Mouse (Mus musculus) thymus, adult 2 months (tissue): ENCODE measurements around the gene Disc1. TPM values are rescaled to one million over a fixed set of nuclear protein-coding genes. Genes with fewer than 3 reads are reported as not detected.

Experiments
- DNase-seq: peaks from one replicate; pipeline ENCODE4 v3.0.0; 2021
- H3K27ac ChIP-seq: fragments of 200-500 bp; 2 replicates; pipeline ENCODE4 v1.5.1; 2012; ENCODE audit warnings: low read length, control low read depth; ENCODE audit not compliant: control insufficient read depth, insufficient read depth
- H3K27me3 ChIP-seq: fragments of 200-500 bp; 2 replicates; pipeline ENCODE4 v1.6.1; 2012; ENCODE audit warnings: mild to moderate bottlenecking, low read length, moderate library complexity, mixed read lengths; ENCODE audit not compliant: control insufficient read depth, insufficient read depth
- H3K36me3 ChIP-seq: fragments of 200-500 bp; 2 replicates; pipeline ENCODE4 v1.6.1; 2012; ENCODE audit warnings: mild to moderate bottlenecking, low read length, moderate library complexity; ENCODE audit not compliant: control insufficient read depth, insufficient read depth
- H3K4me1 ChIP-seq: fragments of 200-500 bp; replicated peaks from 2 replicates; pipeline ENCODE4 v1.6.1; 2012; ENCODE audit warnings: low read length; ENCODE audit not compliant: control insufficient read depth, insufficient read depth
- H3K4me3 ChIP-seq: fragments of 200-500 bp; 2 replicates; pipeline ENCODE4 v1.5.1; 2012; ENCODE audit warnings: mild to moderate bottlenecking, low read length, control low read depth, moderate library complexity; ENCODE audit not compliant: control insufficient read depth, insufficient read depth
- CTCF ChIP-seq: fragments of 200-500 bp; IDR thresholded peaks from 2 replicates; pipeline ENCODE4 v1.5.1; 2012; ENCODE audit warnings: mild to moderate bottlenecking, control low read depth, low read length, moderate library complexity, borderline replicate concordance; ENCODE audit not compliant: control insufficient read depth, poor library complexity, insufficient read depth; ENCODE audit errors: extremely low read depth
- POLR2A ChIP-seq: fragments of 200-500 bp; IDR thresholded peaks from 2 replicates; pipeline ENCODE4 v1.6.1; 2012; ENCODE audit warnings: mild to moderate bottlenecking, low read length, control low read depth, moderate library complexity; ENCODE audit not compliant: control insufficient read depth, poor library complexity, insufficient read depth; ENCODE audit errors: extremely low read depth
- WGBS: fragments of 180-500 bp; shearing (Covaris S2); methylation state at CpG from one replicate; pipeline ENCODE4 v1.1.7; 2018; 5-methylcytosine and 5-hydroxymethylcytosine counted together
- polyA plus RNA-seq: library from polyadenylated mRNA; depleted of rRNA; stranded (reverse); fragments of >200 nt; gene quantifications from 2 replicates; pipeline ENCODE4 v1.2.3, GENCODE M21; 2012

Disc1 gene
- polyA plus RNA-seq, 1 experiment: 0.74 TPM

DNA sequence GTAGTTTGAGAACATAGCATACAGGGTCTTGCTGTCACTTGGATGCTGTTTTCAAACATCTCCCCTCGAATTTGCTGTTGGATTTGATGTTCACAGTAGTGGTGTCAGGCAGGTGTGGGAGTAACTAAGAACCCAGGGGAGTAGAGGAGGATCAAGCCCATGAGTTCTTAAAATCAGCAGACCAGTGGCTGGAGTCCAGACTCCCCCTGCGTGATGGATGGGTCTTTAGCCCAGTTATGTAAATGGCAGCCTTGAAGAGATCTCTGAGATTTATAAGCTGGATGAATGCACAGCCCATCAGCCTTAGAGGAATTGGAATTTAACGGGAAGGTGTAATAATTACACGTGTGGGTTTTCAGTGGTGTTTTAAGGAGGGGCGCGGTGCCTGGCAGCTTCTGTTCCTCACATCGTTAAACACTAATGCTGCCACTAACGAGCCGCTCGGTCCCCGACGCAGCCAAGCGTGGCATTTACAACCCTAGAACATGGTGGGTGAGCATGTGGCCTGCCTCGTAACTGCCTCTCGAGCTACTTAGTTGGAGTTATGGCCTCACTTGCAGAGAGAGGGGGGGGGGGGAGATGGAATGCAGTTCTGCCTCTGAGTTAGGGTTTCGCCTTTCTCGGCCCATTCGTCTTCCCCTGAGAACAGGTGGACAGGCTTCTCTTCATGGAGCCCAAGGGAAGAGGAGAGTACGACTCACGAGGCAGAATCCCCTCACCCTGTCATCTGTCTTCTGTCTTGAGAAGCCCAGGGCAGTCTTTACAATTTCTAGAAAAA lies 103.1 kb downstream of the Disc1 start:
- DNase-seq: no peak
- no peaks in the 10 kb centered on the region for H3K27me3 ChIP-seq
- TF ChIP-seq CTCF (no peak), POLR2A (no peak)
- 92% methylated on average over 20 of the region's 20 CpGs for WGBS
- no peak overlapping the region for H3K27ac ChIP-seq
- no peaks in the 10 kb centered on the region for H3K4me1 ChIP-seq
- no peak overlapping the region for H3K4me3 ChIP-seq
- no peaks in the 10 kb centered on the region for H3K36me3 ChIP-seq

DNA sequence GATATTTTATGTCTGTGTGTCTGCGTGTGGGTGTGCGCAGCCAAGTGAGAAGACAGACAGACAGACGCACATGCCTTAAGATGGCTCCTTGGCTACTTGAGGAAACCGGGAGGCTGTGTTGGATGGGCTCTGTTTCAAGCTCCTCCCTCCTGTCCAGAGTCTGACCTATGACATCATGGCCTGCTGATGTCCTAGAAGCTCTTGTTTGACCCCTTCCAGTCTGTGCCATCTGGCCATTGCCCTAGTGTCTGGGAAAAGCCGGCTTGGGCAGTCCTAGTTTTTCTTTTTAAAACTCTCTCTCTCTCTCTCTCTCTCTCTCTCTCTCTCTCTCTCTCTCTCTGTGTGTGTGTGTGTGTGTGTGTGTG lies 103.6 kb downstream of the Disc1 start:
- no peaks in the 10 kb centered on the region for H3K27me3 ChIP-seq
- H3K27ac ChIP-seq: no peak overlapping the region
- H3K4me3 ChIP-seq: no peak overlapping the region
- no peak for TF ChIP-seq POLR2A
- no peak for TF ChIP-seq CTCF
- no peaks in the 10 kb centered on the region for H3K4me1 ChIP-seq
- no peak for DNase-seq
- WGBS: 92% methylated on average over 5 of the region's 5 CpGs
- H3K36me3 ChIP-seq: no peaks in the 10 kb centered on the region

DNA sequence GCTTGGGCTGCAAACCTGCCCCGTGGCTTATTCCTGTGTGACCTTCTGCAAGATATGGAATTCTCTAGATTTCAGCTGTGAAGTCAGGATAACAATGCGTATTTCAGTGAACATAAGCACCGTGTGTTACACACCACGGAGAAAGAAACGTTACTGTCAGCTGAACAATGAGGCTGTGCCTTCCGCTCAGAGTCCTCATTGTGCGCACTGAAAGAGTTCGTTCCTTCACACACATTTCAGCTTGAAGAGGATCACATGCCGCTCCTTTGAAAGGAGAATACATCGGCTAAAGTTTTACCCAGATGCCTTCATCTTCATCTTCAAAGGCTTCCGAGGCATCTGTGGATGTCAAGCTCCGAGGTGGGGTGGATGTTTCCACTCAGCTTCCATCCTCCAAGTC lies 105.4 kb downstream of the Disc1 start:
- Histone ChIP-seq H3K27me3 (no peaks in the 10 kb centered on the region), H3K27ac (no peak overlapping the region), H3K36me3 (no peaks in the 10 kb centered on the region), H3K4me1 (no peaks in the 10 kb centered on the region), H3K4me3 (no peak overlapping the region)
- TF ChIP-seq POLR2A (no peak), CTCF (no peak)
- no peak for DNase-seq
- 95% methylated on average over 12 of the region's 12 CpGs for WGBS

DNA sequence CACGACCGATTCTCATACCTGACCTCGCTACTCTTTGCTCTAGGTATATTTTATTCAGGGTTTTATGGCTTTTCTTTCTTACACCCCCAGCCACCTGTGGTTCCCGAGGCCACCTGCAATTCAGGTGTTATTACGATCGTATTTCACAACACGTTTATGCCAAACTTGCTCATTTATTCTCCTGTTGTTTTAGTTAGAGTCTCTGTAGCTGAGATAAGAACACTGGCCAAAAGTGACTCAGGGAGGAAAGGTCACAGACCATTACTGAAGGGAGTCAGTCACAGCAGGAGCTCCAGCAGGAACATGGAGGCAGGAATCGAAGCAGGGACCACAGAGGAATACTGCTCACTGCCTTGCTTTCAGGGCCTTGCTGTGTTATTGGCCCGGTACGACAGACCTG lies 109.5 kb downstream of the Disc1 start:
- no peak for TF ChIP-seq CTCF
- TF ChIP-seq POLR2A: no peak
- Histone ChIP-seq H3K27me3 (no peaks in the 10 kb centered on the region), H3K36me3 (no peaks in the 10 kb centered on the region), H3K27ac (no peak overlapping the region), H3K4me1 (no peaks in the 10 kb centered on the region), H3K4me3 (no peak overlapping the region)
- WGBS: 91% methylated on average over 10 of the region's 10 CpGs
- no peak for DNase-seq

DNA sequence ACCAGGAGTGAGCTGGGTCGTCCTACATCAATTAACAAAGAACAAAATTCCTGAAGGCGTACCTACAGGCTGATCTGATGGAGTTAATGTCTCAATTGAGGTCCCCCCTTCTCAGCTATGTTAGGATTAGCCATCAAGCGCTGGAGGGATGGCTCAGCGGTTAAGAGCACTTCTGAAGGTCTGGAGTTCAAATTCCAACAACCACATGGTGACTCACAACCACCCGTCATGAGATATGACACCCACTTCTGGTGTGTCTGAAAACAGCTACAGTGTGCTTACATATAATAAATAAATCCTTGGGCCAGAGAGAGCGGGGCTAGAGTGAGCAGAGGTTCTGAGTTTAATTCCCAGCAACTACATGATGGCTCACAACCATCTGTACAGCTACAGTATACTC lies 109.9 kb downstream of the Disc1 start:
- TF ChIP-seq CTCF (no peak), POLR2A (no peak)
- WGBS: 94% methylated on average over 6 of the region's 6 CpGs
- H3K4me3 ChIP-seq: no peak overlapping the region
- H3K27me3 ChIP-seq: no peaks in the 10 kb centered on the region
- H3K36me3 ChIP-seq: no peaks in the 10 kb centered on the region
- no peak overlapping the region for H3K27ac ChIP-seq
- no peaks in the 10 kb centered on the region for H3K4me1 ChIP-seq
- DNase-seq: no peak

DNA sequence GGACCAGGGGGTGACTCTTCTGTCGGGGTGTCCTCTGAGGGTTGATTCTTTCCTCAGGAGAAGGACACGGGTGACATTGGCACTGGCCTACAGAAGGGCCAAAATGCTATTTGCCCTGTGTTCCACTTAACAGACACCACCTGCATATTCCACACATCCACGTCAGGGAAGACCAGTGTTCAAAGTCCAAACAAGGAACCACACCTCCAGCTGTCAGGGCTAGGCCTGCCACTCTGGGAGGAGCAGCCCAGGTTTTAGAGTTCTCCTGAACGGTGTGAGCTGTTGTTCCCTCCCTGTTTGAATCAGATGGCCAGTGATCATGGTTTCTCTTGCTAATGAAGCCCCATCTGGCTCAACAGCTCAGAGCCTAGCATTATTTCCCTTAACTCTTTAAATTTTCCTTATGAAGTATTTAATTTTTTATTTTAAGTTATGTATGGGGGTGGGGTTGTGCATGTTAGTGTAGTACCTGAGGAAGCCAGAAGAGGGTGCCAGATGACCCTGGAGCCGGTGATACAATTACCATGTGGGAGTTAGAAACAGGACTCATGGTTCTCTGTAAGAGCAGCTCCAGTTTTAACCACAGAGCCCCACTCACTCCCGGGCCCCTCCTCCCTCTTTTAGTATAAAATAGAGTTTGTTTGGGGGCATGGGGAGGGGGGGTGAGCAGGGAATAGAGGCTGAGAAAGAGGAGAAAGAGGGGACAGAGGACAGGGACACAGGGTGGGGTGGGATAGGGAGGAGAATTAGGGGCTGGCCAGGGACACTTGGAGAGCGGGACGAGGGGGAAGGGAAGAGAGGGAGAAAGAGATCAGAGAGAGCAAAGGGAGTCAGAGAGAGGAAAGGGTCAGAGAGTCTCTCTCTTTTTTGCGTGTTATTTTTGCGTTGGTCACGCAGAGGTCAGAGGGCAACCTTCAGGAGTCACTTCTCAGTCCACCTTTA lies 111.8 kb downstream of the Disc1 start:
- Histone ChIP-seq H3K4me1 (no peaks in the 10 kb centered on the region), H3K27ac (no peak overlapping the region), H3K27me3 (no peaks in the 10 kb centered on the region), H3K36me3 (no peaks in the 10 kb centered on the region), H3K4me3 (no peak overlapping the region)
- TF ChIP-seq CTCF: no peak
- TF ChIP-seq POLR2A: no peak
- 73% methylated on average over 11 of the region's 11 CpGs for WGBS
- peak; percentile 62 for DNase-seq
